Mouse (Mus musculus) right cerebral cortex, postnatal 25 days (tissue): ENCODE data around the gene Trmo.

ENCODE experiments used
- DNase-seq: peaks from one replicate; pipeline ENCODE4 v3.0.0; 2022

Trmo gene

GRCm38 (mm10) chr4:46369070-46369469 is 20.2 kb downstream of the Trmo start:
- DNase-seq: no peak

- DNase-seq: no peak
Observed at GRCm38 (mm10) chr4:46367487-46367959, 21.7 kb downstream of the Trmo start.

- no peak for DNase-seq
Observed at GRCm38 (mm10) chr4:46364360-46364759, 24.9 kb downstream of the Trmo start.

GRCm38 (mm10) chr4:46361258-46361657 is 28.0 kb downstream of the Trmo start:
- peak; percentile 74 for DNase-seq

- DNase-seq: no peak
Observed at GRCm38 (mm10) chr4:46359539-46360253, 29.5 kb downstream of the Trmo start.

- DNase-seq: no peak
Observed at GRCm38 (mm10) chr4:46356351-46357133, 32.7 kb downstream of the Trmo start.

GRCm38 (mm10) chr4:46353045-46353444 is 36.2 kb downstream of the Trmo start:
- DNase-seq: no peak

- no peak for DNase-seq
Observed at GRCm38 (mm10) chr4:46349530-46349929, 39.7 kb downstream of the Trmo start.

- no peak for DNase-seq
Observed at GRCm38 (mm10) chr4:46348897-46349296, 40.3 kb downstream of the Trmo start.

GRCm38 (mm10) chr4:46347580-46348515 is 41.4 kb downstream of the Trmo start:
- no peak for DNase-seq

GRCm38 (mm10) chr4:46347141-46347540 is 42.1 kb downstream of the Trmo start:
- no peak for DNase-seq

GRCm38 (mm10) chr4:46346221-46346620 is 43.0 kb downstream of the Trmo start:
- DNase-seq: no peak

- DNase-seq: no peak
Observed at GRCm38 (mm10) chr4:46345773-46346100, 43.5 kb downstream of the Trmo start.

- no peak for DNase-seq
Observed at GRCm38 (mm10) chr4:46345056-46345772, 44.0 kb downstream of the Trmo start.

- no peak for DNase-seq
Observed at GRCm38 (mm10) chr4:46344288-46344687, 44.9 kb downstream of the Trmo start.

GRCm38 (mm10) chr4:46343596-46344260 is 45.5 kb downstream of the Trmo start, which contains the start of gene Foxe1:
Foxe1 (plus strand) TSS chr4:46343609.
- no peak for DNase-seq

GRCm38 (mm10) chr4:46342711-46343286 is 46.4 kb downstream of the Trmo start:
- no peak for DNase-seq

GRCm38 (mm10) chr4:46341831-46342680 is 47.2 kb downstream of the Trmo start:
- DNase-seq: no peak

GRCm38 (mm10) chr4:46339584-46339983 is 49.7 kb downstream of the Trmo start:
- no peak for DNase-seq

GRCm38 (mm10) chr4:46339026-46339425 is 50.2 kb downstream of the Trmo start:
- DNase-seq: no peak
